Mouse (Mus musculus): Measurements from ENCODE around the gene Kcnq2.

- no peak for TF ChIP-seq POLR2A (IDR thresholded peaks at IDR 0.05; ENCODE audit: low read depth, low read length)
- TF ChIP-seq CTCF (IDR thresholded peaks at IDR 0.05; ENCODE audit: extremely low read depth, insufficient read depth, insufficient read length, insufficient replicate concordance) = no peak
Measured at GRCm38 (mm10) chr2:181155801-181156200, 20.7 kb upstream of the Kcnq2 start.

All from spleen, adult 2 months (tissue).